Mouse (Mus musculus) hindbrain, postnatal 0 days (tissue): ENCODE measurements around the gene Tex22. TPM values are rescaled to one million over a fixed set of nuclear protein-coding genes. Genes with fewer than 3 reads are reported as not detected.
A peak's percentile ranks its signal among the peaks of the same experiment; 100 is the strongest.

Source experiments
- ATAC-seq: fragments of 200-750 bp; cut with Nextera tagmentation; 2 replicates; pipeline ENCODE4 v1.8.0; 2017; ENCODE audit warnings: mild to moderate bottlenecking, moderate TSS enrichment, moderate library complexity
- DNase-seq: peaks from one replicate; pipeline ENCODE4 v3.0.0-alpha.2; 2015; ENCODE audit warnings: low spot score
- H3K27ac ChIP-seq: fragments of 300-500 bp; sonication (generic); 2 replicates; pipeline ENCODE4 v1.5.1; 2014; ENCODE audit warnings: mild to moderate bottlenecking
- H3K27me3 ChIP-seq: fragments of 300-500 bp; sonication (generic); 2 replicates; pipeline ENCODE4 v1.6.1; 2014; ENCODE audit warnings: low read length, mixed read lengths; ENCODE audit not compliant: insufficient read depth
- H3K36me3 ChIP-seq: fragments of 300-500 bp; sonication (generic); 2 replicates; pipeline ENCODE4 v1.6.1; 2014; ENCODE audit warnings: low read length, mixed read lengths; ENCODE audit not compliant: insufficient read depth
- H3K4me1 ChIP-seq: fragments of 300-500 bp; sonication (generic); 2 replicates; pipeline ENCODE4 v1.6.1; 2014; ENCODE audit warnings: antibody characterized with exemption, low read length, mixed read lengths; ENCODE audit not compliant: insufficient read depth
- H3K4me2 ChIP-seq: fragments of 300-500 bp; sonication (generic); 2 replicates; pipeline ENCODE4 v1.6.1; 2014; ENCODE audit warnings: low read depth, mild to moderate bottlenecking, low read length, moderate library complexity, mixed read lengths
- H3K4me3 ChIP-seq: fragments of 300-500 bp; sonication (generic); 2 replicates; pipeline ENCODE4 v1.5.1; 2014; ENCODE audit warnings: low read length
- H3K9ac ChIP-seq: fragments of 300-500 bp; sonication (generic); replicated peaks from 2 replicates; pipeline ENCODE4 v1.6.1; 2014; ENCODE audit warnings: mild to moderate bottlenecking, low read length, moderate library complexity, mixed read lengths
- H3K9me3 ChIP-seq: fragments of 300-500 bp; sonication (generic); 2 replicates; pipeline ENCODE4 v1.6.1; 2016; ENCODE audit warnings: low read length, mixed read lengths
- CTCF ChIP-seq: IDR thresholded peaks from 2 replicates; pipeline ENCODE4 v1.5.1; 2016; ENCODE audit warnings: antibody characterized with exemption, control low read depth, low read depth
- WGBS: fragments of 180-500 bp; shearing (Covaris S2); extraction: QIAGEN DNeasy Blood & Tissue Kit; methylation state at CpG from one replicate; pipeline ENCODE4 v1.1.7; 2014; 5-methylcytosine and 5-hydroxymethylcytosine counted together
- polyA plus RNA-seq: library from polyadenylated mRNA; unstranded; fragments of >200 nt; fragmentation: Nextera tagmentation; extraction: Ambion mirVana; gene quantifications from 2 replicates; pipeline ENCODE4 v1.2.1, GENCODE M21; 2015
- total RNA-seq: library from RNA; depleted of rRNA; stranded (reverse); fragments of >200 nt; gene quantifications from 2 replicates; pipeline ENCODE4 v1.2.3, GENCODE M21; 2014

Gene Tex22
- total and polyA plus RNA-seq, 2 experiments from 2014 or later: 0.73 TPM; not detected in 1

- TF ChIP-seq CTCF: no peak
- Histone ChIP-seq H3K4me2 (no peak overlapping the region), H3K27me3 (no peaks in the 10 kb centered on the region), H3K27ac (no peak overlapping the region), H3K4me3 (no peak overlapping the region), H3K4me1 (peaks cover 6% of the 10 kb centered on the region), H3K9me3 (no peaks in the 10 kb centered on the region), H3K9ac (no peak overlapping the region), H3K36me3 (no peaks in the 10 kb centered on the region)
- 87% methylated on average over 6 of the region's 6 CpGs for WGBS
- ATAC-seq (no peak), DNase-seq (no peak)
These were observed 42.9 kb upstream of the Tex22 start for GRCm38 (mm10) chr12:113031441-113031840.

GRCm38 (mm10) chr12:113032296-113033250 lies 41.7 kb upstream of the Tex22 start:
- Histone ChIP-seq H3K27me3 (no peaks in the 10 kb centered on the region), H3K36me3 (no peaks in the 10 kb centered on the region), H3K4me1 (peaks cover 6% of the 10 kb centered on the region), H3K4me3 (no peak overlapping the region), H3K9ac (no peak overlapping the region), H3K9me3 (no peaks in the 10 kb centered on the region), H3K27ac (peak overlapping the region; percentile 59; the same call in 1 of the 2 replicates), H3K4me2 (no peak overlapping the region)
- peak; percentile 35; the same call in 1 of the 2 replicates for TF ChIP-seq CTCF
- DNase-seq (peak; percentile 69), ATAC-seq (peak; percentile 74)
- 43% methylated on average over 11 of the region's 11 CpGs for WGBS

DNA sequence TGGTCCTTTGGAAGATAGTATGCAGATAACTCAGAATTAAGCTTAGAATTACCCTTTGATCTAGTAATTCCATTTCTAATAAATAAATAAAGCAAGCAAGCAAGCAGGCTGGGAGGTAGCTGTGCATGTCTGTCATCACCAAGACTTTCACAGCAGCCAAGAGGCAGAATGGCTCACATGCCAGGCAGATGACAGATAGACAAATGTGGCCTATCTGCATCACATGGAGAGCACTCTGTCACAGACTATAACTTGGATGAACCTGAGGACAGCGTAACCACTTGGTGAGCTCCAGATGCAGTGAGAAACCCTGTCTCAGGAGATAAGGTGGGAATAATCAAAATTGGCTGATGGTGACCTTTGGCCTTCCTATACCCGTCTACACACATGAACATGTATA lies 39.2 kb upstream of the Tex22 start:
- no peaks in the 10 kb centered on the region for H3K27me3 ChIP-seq
- no peak overlapping the region for H3K4me2 ChIP-seq

DNA sequence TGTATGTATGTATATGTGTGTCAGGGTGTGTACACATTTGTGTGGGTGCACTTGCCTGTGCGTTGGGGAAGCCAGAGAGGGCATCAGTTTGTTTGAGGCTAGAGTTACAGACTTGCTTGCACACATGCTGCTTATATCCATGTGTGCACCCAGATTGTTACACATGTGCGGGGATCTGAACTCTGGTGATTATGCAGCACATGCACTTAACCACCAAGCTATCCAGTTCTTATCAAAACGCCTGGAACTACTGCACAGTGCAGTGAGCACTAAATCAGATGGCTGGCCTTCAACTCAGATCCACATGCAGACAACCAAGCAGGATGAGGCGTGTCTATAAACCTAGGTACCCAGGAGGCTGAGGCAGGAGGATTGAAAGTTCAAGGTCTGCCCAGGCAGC lies 37.3 kb upstream of the Tex22 start:
- no peaks in the 10 kb centered on the region for H3K27me3 ChIP-seq
- H3K4me1 ChIP-seq: peaks cover 10% of the 10 kb centered on the region
- no peak overlapping the region for H3K4me3 ChIP-seq
- ATAC-seq: no peak
- DNase-seq: no peak
- no peak overlapping the region for H3K9ac ChIP-seq
- H3K27ac ChIP-seq: no peak overlapping the region
- H3K9me3 ChIP-seq: no peaks in the 10 kb centered on the region
- 89% methylated on average over 4 of the region's 4 CpGs for WGBS
- no peak for TF ChIP-seq CTCF
- H3K4me2 ChIP-seq: no peak overlapping the region
- H3K36me3 ChIP-seq: no peaks in the 10 kb centered on the region

More for the DNA sequence above, 39.2 kb upstream of the Tex22 start:
- Histone ChIP-seq H3K4me3 (no peak overlapping the region), H3K9ac (no peak overlapping the region), H3K27ac (no peak overlapping the region), H3K9me3 (no peaks in the 10 kb centered on the region), H3K36me3 (no peaks in the 10 kb centered on the region), H3K4me1 (no peaks in the 10 kb centered on the region)
- ATAC-seq: no peak
- TF ChIP-seq CTCF: no peak
- 86% methylated on average over 2 of the region's 2 CpGs for WGBS
- DNase-seq: no peak

DNA sequence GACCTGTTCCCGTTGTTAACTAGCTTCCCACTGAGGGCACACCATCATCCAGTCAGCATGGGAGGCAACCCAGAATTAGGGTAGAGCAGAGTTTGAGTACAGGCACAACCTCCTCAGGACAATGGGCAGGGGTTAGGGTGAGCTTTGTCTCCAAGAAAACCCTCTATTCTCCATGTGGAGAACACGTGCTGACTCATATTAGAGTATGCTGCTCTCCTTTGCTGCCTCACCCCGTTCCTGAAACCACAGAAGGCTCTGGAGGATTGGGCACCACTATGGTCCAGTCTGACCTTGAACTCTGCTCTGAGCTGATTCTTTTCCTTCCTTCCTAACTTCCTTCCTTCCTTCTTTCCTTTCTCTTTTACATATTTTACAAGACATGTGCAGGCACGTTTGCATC lies 35.9 kb upstream of the Tex22 start:
- peaks cover 17% of the 10 kb centered on the region for H3K4me1 ChIP-seq
- DNase-seq: no peak
- WGBS: 87% methylated on average over 4 of the region's 4 CpGs
- H3K9ac ChIP-seq: no peak overlapping the region
- no peak for ATAC-seq
- H3K36me3 ChIP-seq: no peaks in the 10 kb centered on the region
- H3K4me3 ChIP-seq: no peak overlapping the region
- TF ChIP-seq CTCF: no peak
- no peaks in the 10 kb centered on the region for H3K27me3 ChIP-seq
- H3K9me3 ChIP-seq: no peaks in the 10 kb centered on the region
- no peak overlapping the region for H3K4me2 ChIP-seq
- H3K27ac ChIP-seq: no peak overlapping the region

GRCm38 (mm10) chr12:113041481-113042439 lies 32.5 kb upstream of the Tex22 start:
- Histone ChIP-seq H3K27ac (peak overlapping the region; percentile 74), H3K4me1 (peaks cover 17% of the 10 kb centered on the region), H3K9ac (0 out of 2 replicates have a peak overlapping the region, but pooled peaks have one; percentile 21), H3K4me3 (no peak overlapping the region), H3K36me3 (no peaks in the 10 kb centered on the region), H3K9me3 (no peaks in the 10 kb centered on the region), H3K27me3 (no peaks in the 10 kb centered on the region), H3K4me2 (peak overlapping the region; percentile 25)
- DNase-seq: peak; percentile 91
- peak; percentile 93 for ATAC-seq
- TF ChIP-seq CTCF: no peak
- 36% methylated on average over 15 of the region's 15 CpGs for WGBS
